Mouse (Mus musculus) heart, embryonic 16.5 days (tissue): ENCODE results near the gene Tsnaxip1. TPM values are rescaled to one million over a fixed set of nuclear protein-coding genes. Genes with fewer than 3 reads are reported as not detected.
"Not testable (repeated sequence)": the region's sequence is repeated elsewhere in the genome, so short reads cannot be mapped to it uniquely, and the experiment has no call there.

Experiments
- ATAC-seq: fragments of 200-750 bp; cut with Nextera tagmentation; replicated peaks from 2 replicates; pipeline ENCODE4 v1.8.0; 2017; ENCODE audit warnings: moderate number of reproducible peaks; ENCODE audit not compliant: insufficient read depth, low FRiP score; ENCODE audit errors: extremely low read depth
- H3K27ac ChIP-seq: fragments of 300-500 bp; sonication (generic); 2 replicates; pipeline ENCODE4 v1.5.1; 2014; ENCODE audit warnings: mild to moderate bottlenecking, low read length, control low read depth, moderate library complexity
- H3K27me3 ChIP-seq: fragments of 300-500 bp; sonication (generic); 2 replicates; pipeline ENCODE4 v1.6.1; 2014; ENCODE audit warnings: low read length, mixed read lengths; ENCODE audit not compliant: control insufficient read depth, insufficient read depth
- H3K36me3 ChIP-seq: fragments of 300-500 bp; sonication (generic); 2 replicates; pipeline ENCODE4 v1.6.1; 2014; ENCODE audit not compliant: control insufficient read depth, insufficient read depth
- H3K4me1 ChIP-seq: fragments of 300-500 bp; sonication (generic); 2 replicates; pipeline ENCODE4 v1.6.1; 2014; ENCODE audit warnings: low read length, mixed read lengths; ENCODE audit not compliant: control insufficient read depth, insufficient read depth
- H3K4me2 ChIP-seq: fragments of 300-500 bp; sonication (generic); 2 replicates; pipeline ENCODE4 v1.6.1; 2014; ENCODE audit warnings: low read depth, mild to moderate bottlenecking, control low read depth, low read length
- H3K4me3 ChIP-seq: fragments of 300-500 bp; sonication (generic); 2 replicates; pipeline ENCODE4 v1.5.1; 2014; ENCODE audit warnings: mild to moderate bottlenecking, control low read depth, low read length
- H3K9ac ChIP-seq: fragments of 300-500 bp; sonication (generic); 2 replicates; pipeline ENCODE4 v1.6.1; 2014; ENCODE audit warnings: low read length, control low read depth
- H3K9me3 ChIP-seq: fragments of 300-500 bp; sonication (generic); replicated peaks from 2 replicates; pipeline ENCODE4 v1.6.1; 2016; ENCODE audit warnings: low read length; ENCODE audit not compliant: control insufficient read depth
- WGBS: fragments of 180-500 bp; shearing (Covaris S2); extraction: QIAGEN DNeasy Blood & Tissue Kit; methylation state at CpG from one replicate; pipeline ENCODE4 v1.1.7; 2014; 5-methylcytosine and 5-hydroxymethylcytosine counted together
- polyA plus RNA-seq: library from polyadenylated mRNA; unstranded; fragments of >200 nt; fragmentation: Nextera tagmentation; extraction: Ambion mirVana; gene quantifications from 2 replicates; pipeline ENCODE4 v1.2.1, GENCODE M21; 2015

The Tsnaxip1 gene
- polyA plus RNA-seq, 1 experiment from 2014 or later = 0.43 TPM

- no peaks in the 10 kb centered on the region for H3K9me3 ChIP-seq
- no peak overlapping the region for H3K9ac ChIP-seq
- no peak for ATAC-seq
- peaks cover 20% of the 10 kb centered on the region for H3K4me1 ChIP-seq
- WGBS = 73% methylated on average over 10 of the region's 10 CpGs
- H3K4me2 ChIP-seq = no peak overlapping the region
- no peaks in the 10 kb centered on the region for H3K27me3 ChIP-seq
- no peak overlapping the region for H3K4me3 ChIP-seq
- H3K36me3 ChIP-seq = peaks cover 3% of the 10 kb centered on the region; the same call in 1 of the 2 replicates
- no peak overlapping the region for H3K27ac ChIP-seq
These were observed 16.5 kb upstream of the Tsnaxip1 start for GRCm38 (mm10) chr8:105811061-105811460.

DNA sequence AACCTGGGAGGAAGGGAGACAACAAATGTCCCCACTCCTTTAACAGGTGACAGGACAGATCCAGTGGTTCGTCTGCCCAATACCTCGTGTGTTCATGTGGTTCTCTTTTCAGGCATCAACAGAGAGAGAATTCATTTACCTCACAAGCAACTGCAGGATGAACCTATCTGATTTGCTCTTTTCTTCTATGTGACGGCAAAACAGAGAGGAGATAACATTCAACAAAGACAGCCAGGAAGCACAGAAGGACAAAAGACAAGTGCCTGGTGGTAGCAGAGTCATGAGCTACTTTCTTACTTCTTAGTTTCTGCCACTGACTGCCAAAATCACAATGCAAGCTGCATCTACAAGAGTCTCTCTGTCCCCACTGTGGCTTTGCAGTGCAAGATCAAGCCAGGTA lies 16.0 kb upstream of the Tsnaxip1 start:
- Histone ChIP-seq H3K4me2 (no peak overlapping the region), H3K4me1 (peaks cover 20% of the 10 kb centered on the region), H3K9me3 (no peaks in the 10 kb centered on the region), H3K4me3 (no peak overlapping the region), H3K27ac (no peak overlapping the region), H3K9ac (no peak overlapping the region), H3K36me3 (peaks cover 3% of the 10 kb centered on the region; the same call in 1 of the 2 replicates), H3K27me3 (no peaks in the 10 kb centered on the region)
- WGBS = 67% methylated on average over 3 of the region's 3 CpGs
- ATAC-seq = no peak

DNA sequence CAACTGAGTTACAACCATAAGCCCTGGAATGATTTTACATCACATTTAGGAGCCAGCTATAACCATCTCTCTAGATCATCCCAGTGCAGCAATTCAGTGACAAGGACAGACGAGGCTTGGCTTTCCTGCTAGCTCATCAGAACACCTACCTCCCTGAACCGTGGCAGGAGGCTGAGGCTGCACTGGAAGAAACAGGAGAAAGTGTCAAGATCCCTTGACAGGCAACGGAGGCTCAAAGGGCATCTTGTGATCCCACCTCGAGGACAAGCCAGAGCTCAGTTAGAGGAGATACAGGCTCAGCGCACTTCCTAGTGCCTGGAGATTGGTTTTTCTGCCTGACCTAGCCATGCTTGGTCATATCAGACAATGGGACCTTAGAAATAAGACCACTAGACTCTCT lies 15.0 kb upstream of the Tsnaxip1 start:
- no peak overlapping the region for H3K9ac ChIP-seq
- 80% methylated on average over 5 of the region's 5 CpGs for WGBS
- no peak for ATAC-seq
- no peak overlapping the region for H3K4me2 ChIP-seq
- H3K27ac ChIP-seq = no peak overlapping the region
- no peaks in the 10 kb centered on the region for H3K27me3 ChIP-seq
- peaks cover 20% of the 10 kb centered on the region for H3K4me1 ChIP-seq
- no peak overlapping the region for H3K4me3 ChIP-seq
- no peaks in the 10 kb centered on the region for H3K9me3 ChIP-seq
- peaks cover 3% of the 10 kb centered on the region; the same call in 1 of the 2 replicates for H3K36me3 ChIP-seq

DNA sequence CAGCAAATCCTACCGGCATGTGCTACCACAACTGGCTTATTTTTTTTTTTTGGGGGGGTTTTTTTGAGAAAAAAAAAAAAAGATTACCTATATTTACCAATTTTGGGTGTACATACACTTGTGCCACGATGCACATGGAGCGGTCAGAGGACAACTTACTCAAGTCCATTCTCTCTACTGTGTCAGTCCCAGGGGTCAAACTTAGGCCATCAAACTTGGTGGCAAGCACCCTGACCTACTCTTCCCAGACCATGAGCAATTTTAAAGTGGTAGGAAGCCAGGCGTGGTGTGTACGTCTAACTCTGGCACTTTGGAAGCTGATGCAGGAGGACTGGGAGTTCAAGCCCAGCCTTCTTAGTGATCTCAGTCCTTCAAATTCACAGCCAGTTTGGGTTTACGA lies 14.3 kb upstream of the Tsnaxip1 start:
- Histone ChIP-seq H3K9me3 (no peaks in the 10 kb centered on the region), H3K9ac (no peak overlapping the region), H3K27me3 (no peaks in the 10 kb centered on the region), H3K4me2 (no peak overlapping the region), H3K36me3 (peaks cover 3% of the 10 kb centered on the region; the same call in 1 of the 2 replicates), H3K27ac (no peak overlapping the region), H3K4me3 (no peak overlapping the region), H3K4me1 (peaks cover 13% of the 10 kb centered on the region)
- no peak for ATAC-seq
- 91% methylated on average over 6 of the region's 6 CpGs for WGBS

DNA sequence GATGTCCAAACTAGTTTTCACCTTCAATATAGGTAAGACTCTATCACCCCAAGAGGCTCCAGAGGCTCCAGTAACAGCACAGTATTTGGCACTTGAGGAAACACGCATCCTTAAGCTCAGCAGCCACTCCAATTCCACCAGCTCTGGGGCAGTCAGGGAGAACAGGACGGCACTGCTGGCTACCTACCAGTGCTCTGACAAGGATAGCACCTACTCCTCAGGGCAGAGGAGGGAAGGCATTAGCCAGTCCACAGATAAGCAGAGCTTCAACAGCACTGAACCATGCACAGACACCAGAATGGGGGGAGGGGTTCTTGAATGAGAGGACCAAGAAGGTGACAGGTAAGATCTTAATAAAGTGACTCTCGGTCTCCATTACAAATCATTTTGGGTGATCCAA lies 7.9 kb upstream of the Tsnaxip1 start:
- Histone ChIP-seq H3K9me3 (no peaks in the 10 kb centered on the region), H3K4me1 (peaks cover 6% of the 10 kb centered on the region; the same call in 1 of the 2 replicates), H3K4me3 (no peak overlapping the region), H3K27me3 (no peaks in the 10 kb centered on the region), H3K36me3 (peaks cover 19% of the 10 kb centered on the region), H3K27ac (no peak overlapping the region), H3K4me2 (no peak overlapping the region), H3K9ac (no peak overlapping the region)
- 82% methylated on average over 3 of the region's 3 CpGs for WGBS
- ATAC-seq = no peak

DNA sequence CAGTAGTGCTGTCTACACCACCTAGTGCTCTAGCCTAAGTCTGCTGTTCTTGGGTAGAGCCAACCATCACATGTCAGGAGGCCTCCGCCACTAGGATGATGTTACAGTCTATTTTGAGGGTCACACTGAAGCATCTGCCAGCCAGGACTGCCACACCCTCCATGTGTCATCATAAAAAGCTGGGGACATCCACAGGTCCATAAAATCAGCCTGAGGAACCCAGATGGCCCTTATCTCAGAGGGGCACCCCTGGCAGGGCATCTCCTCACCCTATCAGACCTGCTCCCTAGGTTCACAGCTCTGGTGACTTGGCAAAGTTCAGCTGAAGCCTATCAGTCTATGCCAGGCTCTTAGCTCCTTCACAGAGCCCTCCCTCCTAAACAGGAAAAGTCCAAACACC lies 6.6 kb upstream of the Tsnaxip1 start:
- Histone ChIP-seq H3K9me3 (no peaks in the 10 kb centered on the region), H3K4me2 (no peak overlapping the region), H3K27me3 (no peaks in the 10 kb centered on the region), H3K9ac (no peak overlapping the region), H3K27ac (no peak overlapping the region), H3K4me1 (peaks cover 11% of the 10 kb centered on the region), H3K36me3 (peaks cover 19% of the 10 kb centered on the region), H3K4me3 (no peak overlapping the region)
- WGBS = 80% methylated on average over 1 of the region's 1 CpGs
- ATAC-seq = 0 out of 2 replicates have a peak, but pooled peaks have one; percentile 39

GRCm38 (mm10) chr8:105825506-105825905 lies 2.0 kb upstream of the Tsnaxip1 start:
- WGBS = 73% methylated on average over 4 of the region's 4 CpGs
- Histone ChIP-seq H3K4me2 (peak overlapping the region; percentile 87), H3K9me3 (no peaks in the 10 kb centered on the region), H3K4me3 (peak overlapping the region; percentile 61), H3K4me1 (peaks cover 19% of the 10 kb centered on the region), H3K27me3 (no peaks in the 10 kb centered on the region), H3K27ac (no peak overlapping the region), H3K9ac (peak overlapping the region; percentile 79), H3K36me3 (peaks cover 19% of the 10 kb centered on the region)
- ATAC-seq = no peak

GRCm38 (mm10) chr8:105826379-105826778 lies 1.2 kb upstream of the Tsnaxip1 start:
- Histone ChIP-seq H3K4me2 (peak overlapping the region; percentile 87), H3K9me3 (no peaks in the 10 kb centered on the region), H3K36me3 (peaks cover 18% of the 10 kb centered on the region), H3K4me3 (peak overlapping the region; percentile 61), H3K4me1 (peaks cover 13% of the 10 kb centered on the region), H3K27me3 (no peaks in the 10 kb centered on the region), H3K27ac (peak overlapping the region; percentile 52), H3K9ac (peak overlapping the region; percentile 79)
- WGBS = 2% methylated on average over 4 of the region's 4 CpGs
- no peak for ATAC-seq

DNA sequence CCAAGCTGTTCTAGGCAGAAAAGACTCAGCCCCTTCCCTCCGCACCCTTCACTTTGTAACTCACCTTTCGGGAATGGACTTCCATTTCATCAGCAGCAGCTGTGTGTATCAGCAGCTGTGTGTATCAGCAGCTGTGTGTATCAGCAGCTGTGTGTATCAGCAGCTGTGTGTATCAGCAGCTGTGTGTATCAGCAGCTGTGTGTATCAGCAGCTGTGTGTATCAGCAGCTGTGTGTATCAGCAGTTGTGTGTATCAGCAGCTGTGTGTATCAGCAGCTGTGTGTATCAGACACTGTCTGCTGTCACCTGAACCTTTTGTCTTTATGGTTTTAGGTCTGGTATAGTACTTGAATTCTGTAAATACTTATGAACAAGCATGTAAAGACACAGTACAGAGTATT lies 6.2 kb downstream of the Tsnaxip1 start:
- ATAC-seq, H3K9me3 ChIP-seq, H3K27me3 ChIP-seq, H3K27ac ChIP-seq, H3K4me1 ChIP-seq, H3K4me2 ChIP-seq, H3K36me3 ChIP-seq, H3K4me3 ChIP-seq, H3K9ac ChIP-seq: not testable (repeated sequence)
- WGBS = 75% methylated on average over 2 of the region's 2 CpGs
